Mouse (Mus musculus) Muller cell, postnatal 12 days (primary cell): ENCODE data around the gene Gm10160.

Source experiments
- DNase-seq: peaks from one replicate; pipeline ENCODE4 v3.0.0-alpha.2; 2015; ENCODE audit errors: inconsistent ontology term

The Gm10160 gene

DNA sequence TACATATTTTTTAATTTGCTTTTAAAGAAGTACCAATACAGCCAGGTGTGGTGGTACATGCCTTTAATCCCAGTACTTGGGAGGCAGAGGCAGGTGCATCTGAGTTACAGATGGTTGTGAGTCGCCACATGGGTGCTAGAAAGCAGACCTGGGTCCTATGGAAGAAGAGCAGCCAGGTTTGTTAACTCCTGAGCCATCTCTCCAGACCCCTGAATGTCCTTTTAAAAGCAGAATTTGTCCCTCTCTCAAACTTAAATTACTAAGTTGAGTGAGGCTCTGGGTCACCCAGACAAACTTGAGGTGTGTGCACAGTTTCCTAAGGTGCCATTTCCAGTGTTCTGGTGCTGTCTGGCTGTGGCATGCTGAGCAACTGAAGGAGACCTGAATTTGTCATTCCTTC is at the start of gene Gm10160:
TSS of gene Gm10160 (minus strand) at position 101 of the 400 bp plus-strand sequence.
- no peak for DNase-seq

DNA sequence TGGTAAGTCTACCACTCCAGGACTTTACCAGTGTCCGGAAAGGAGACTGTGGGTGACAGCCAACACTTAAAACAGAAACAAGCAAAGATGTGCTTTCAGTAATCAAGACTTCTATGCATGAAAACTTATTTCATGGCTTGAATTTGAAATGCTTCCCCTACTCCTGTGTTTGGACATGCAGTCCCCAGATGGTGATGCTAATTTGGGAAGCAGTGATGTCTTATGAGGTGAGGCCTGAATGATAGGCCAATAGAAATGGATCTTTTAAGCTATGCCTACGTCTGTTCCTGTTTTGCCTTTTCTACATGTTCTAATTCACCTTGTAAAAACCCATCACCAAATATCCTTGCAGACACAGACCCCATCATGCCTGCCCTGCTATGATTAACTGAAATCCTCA is 49.3 kb upstream of the Gm10160 start:
- no peak for DNase-seq

DNA sequence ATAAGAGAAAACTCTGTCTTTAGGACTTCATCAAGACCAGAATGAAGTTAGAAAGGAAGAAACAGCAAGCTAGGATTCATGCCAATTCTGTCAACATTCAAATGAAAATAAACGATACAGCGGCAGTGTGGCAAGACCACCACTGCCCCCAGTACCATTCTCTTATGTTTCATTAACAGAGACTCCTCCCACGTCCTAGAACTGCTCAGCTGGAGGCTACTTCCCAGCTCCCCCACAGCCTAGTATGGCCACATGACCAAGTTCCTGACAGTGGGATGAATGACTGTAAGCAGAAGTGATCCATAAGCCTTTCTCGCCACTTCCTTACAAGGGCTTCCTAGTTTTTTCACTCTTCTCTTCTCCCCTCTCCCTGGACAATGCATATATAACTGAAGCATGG is 48.5 kb upstream of the Gm10160 start:
- DNase-seq = no peak

DNA sequence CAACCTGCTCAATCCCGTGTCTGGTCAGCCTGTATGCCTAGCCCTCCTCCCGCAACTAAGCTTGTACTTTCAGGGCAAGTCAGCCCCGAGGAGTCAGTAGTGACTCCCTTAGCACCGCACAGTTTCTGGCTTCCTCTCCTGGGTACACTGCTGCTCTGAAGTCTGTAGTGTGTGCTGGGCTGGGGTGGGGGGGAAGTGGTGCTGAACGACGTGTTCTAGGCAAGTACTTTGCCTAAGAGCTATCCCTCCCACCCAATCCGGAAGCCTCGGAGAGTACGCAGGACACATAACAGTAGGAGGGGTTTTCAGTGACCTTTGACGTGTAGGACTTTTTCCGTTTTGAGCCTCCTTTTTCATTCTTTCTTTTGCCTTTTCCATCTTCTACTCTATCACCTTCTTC is 43.8 kb upstream of the Gm10160 start:
- DNase-seq = no peak

DNA sequence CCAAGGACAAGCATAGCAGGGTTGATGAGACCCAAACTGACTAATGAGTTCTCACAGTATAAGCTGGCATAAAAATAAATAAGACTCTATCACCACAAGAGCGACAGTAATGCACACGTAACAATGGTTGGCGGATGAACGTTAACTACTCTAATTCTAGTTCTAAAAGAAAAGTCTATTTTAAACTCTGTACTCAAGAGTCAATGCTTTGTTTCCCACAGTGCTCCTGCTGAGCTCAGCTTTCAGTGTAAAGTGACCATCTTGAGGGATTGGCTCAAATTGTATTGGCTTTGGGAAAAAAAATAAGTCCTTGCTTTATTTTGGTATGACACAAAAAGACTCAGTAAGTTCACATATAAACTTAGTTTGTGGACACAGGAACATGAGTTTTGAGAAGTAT is 29.5 kb upstream of the Gm10160 start:
- peak; percentile 30 for DNase-seq

DNA sequence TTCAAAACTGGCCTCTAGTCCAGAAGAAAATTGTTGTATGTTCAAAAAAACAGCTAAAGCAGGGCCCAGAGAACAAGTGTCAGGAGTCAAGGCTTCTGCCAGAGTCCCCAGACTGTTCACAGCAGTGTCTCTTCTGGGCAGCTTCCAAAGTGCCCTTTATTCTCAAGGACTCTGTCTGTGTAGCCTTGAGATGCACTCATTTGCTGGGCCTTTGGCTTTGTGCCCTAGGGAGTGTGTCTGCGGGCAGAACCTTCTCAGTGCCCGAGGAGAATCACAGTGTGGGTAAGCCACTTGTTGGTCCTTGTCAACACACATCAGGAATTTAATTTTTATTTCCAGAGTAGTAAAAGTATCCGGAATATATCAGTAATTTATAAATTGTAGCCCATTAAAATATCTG is 26.0 kb upstream of the Gm10160 start:
- no peak for DNase-seq

DNA sequence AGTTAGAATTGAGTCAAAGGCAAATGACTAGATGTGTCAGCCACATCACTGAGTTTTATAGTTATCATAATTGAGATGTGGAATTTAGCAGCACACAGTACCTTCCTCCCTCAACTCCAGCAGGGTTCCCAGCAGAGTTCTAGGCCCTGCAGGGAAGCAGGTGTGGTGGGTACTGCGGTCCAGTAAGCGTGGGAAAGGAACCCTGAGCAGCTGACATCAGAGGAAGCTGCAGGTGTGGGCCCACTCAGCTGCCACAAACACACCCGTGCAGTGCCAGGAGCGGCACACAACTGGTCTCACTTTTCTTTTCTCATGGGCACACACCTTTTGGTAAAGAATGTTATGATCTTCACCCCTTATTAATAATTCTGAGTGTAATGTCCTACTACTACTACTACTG is 25.2 kb upstream of the Gm10160 start:
- no peak for DNase-seq

DNA sequence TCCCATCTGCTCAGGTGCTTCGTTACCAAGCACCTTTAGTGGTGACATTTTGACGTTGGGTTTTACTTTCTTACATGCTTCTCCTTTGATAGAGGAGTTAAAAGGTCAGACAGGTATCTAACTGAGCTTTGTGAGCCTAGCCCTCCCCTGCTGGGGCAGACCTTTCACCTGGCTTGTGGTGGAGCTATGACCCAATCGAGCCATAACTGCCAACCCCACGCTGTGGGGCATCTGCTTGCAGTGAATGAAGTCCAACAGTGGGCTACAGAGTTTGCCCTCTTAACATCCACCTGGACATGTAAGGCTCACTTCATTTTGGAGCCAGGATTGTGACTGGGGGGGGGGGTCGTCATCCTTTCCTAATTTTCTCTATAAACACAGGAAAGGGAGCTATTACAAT is 24.7 kb upstream of the Gm10160 start:
- no peak for DNase-seq

DNA sequence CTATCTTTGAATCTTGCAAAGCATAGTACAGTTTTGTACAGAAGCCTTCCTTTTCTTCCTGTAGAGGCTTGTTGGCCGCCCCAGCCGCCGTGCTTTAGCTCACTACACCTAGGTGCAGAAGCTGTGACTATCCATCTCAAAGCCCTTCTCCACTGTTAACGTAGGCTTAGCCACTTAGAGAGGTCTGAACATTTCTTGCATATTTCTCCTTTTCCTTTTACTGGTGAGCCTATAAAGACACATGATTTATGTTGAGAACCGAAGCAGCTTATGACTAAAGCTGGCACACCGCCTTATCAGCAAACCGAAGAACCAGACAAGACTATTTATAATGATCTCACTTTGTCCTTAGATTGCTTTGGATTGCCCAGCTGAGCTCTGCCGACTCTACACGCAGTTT is 19.8 kb upstream of the Gm10160 start:
- DNase-seq = no peak

DNA sequence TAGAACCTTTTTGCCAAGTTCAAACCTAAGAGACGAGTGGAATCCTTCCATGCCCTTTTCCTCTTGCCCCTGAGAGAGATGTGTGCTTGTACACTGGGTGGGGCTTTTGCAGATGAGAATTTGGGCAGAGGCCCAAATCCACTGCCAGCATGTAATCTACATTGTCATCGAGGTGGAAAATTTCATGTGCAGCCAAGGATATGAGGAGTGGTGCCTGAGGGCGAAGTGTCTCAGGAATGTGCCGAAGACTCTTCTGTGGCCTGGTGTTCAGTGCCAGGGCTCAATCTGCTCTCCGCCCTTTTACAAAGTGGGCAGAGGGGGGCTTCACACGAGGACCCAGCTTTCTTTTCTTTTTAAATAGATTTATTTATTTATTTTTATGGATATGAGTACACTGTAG is 19.0 kb upstream of the Gm10160 start:
- peak; percentile 46 for DNase-seq

DNA sequence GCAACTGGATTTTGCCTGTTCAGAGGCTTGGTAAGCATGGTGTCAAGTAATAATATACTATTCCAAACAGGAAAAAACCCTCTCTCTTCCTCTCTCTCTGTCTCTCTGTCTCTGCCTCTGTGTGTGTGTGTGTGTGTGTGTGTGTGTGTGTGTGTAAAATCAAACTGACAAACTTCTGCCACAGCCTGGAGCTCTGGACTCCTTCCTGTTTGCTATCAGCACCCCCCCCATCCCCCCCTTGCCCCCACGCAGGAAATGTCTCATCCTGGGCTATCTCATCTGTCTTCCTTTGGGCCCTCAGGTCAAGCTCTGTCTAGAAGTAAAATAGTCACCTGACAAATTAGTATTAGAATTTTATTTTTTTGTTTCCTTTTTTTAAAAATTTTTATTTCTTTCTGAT is 18.2 kb upstream of the Gm10160 start:
- DNase-seq = no peak

DNA sequence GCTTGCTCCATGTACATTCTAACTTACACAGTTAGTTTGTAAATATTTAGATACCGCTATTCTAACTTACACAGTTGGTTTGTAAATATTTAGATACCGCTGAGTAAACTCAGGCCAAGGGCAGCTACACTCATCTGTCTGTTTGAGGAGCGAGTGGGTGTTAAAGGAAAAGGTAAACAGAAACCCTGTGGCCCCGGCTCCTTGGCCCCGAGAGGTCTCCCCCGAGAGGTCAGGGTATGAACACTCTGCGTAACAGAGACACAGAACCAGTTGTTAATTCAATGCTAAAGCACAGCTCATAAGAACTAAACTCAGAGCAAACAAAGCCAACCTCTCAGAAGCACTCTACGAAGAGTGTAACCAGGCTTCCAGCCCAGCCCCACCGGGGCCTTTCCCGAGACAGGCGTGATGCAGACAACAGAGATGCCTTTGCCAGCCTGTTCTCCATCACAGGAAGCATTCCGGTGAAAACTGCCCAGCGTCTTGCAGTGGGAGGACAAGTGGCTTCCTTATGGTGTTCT is 17.0 kb upstream of the Gm10160 start:
- no peak for DNase-seq

DNA sequence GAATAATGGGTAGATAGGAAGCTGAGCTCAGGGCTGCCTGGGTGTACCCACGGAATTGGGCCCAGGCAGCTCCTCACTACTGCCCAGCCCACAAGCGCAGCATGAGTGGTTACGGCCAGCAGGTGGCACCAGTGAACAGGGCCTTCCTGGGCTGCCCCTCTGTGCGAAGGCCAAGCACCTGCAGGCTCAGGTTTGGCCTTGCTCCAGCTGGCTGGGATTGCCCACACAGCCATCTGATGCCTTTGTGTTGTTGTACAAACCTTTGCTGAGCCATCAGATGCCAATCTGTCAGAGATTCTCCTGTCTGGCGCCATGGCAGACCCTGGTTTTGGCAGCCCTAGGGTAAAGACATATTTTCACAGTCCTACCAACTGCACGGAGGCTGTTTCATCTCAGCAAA is 12.6 kb upstream of the Gm10160 start:
- peak; percentile 81 for DNase-seq

DNA sequence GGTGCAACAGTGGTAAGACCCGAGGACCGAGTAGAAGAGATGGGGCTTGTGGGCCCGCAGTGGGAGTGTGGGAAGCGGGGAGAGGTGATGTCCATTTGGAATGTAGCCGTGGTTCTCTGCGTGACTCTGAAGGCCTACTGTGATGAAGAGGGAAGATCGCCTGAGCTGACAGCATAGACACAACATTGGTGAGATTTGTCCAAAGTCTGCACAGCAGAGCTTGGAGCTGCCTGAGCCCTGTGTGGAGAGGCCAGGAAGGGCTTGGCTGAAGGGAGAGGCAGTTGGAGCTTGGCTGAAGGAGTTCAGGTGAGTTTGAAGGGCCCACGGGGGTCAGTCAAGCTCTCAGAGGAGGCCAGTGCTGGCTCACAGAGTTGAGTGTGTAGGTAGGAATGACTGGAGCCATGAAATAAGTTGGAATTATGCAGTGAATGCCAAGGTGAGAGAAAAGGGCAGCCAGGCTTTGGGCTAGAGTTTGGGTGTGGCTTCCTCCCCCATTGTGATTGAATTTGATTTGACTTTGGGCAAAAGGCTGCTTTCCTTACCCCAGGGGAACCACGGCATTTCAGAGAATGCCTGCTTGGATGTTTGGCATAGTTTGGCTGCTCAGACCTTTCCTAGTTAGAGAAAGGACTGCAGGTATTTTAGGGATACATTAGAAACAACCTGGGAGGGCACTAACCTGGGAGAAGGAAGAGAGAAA is 11.8 kb upstream of the Gm10160 start:
- no peak for DNase-seq

DNA sequence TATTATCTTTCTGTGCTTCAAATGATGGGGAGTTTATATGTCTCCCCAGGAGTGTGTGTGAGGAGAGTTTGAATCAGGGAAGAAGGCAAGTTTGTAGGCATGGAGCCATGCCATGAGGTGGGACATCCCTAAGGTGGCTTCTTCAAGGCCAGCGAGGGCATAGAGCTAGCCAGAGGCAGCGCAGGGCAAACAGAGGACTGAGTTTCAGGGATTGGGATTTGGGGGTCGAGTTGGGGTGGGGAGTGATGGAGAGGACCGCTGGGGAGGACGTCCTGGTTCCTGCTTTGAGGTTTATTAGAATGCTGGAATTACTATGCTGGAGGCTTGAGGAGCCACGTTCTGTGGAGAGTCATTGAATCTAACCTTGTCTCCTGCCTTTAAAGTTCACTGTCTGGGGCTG is 10.3 kb upstream of the Gm10160 start:
- no peak for DNase-seq

DNA sequence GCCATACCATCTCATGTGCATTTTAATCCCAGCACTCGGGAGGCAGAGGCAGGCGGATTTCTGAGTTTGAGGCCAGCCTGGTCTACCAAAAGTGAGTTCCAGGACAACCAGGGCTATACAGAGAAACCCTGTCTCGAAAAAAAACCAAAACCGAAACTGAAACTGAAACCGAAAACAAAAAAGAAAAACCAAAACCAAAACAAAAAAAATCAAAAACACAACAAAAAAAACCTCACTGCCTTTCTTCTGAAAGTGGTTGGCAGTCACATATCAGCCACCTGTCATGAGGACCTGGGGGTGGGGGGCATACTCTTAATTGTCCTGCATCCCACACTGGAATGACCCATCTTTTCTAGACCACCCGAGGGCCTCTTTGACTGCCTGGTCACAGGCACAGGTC is 9.0 kb upstream of the Gm10160 start:
- DNase-seq = no peak

DNA sequence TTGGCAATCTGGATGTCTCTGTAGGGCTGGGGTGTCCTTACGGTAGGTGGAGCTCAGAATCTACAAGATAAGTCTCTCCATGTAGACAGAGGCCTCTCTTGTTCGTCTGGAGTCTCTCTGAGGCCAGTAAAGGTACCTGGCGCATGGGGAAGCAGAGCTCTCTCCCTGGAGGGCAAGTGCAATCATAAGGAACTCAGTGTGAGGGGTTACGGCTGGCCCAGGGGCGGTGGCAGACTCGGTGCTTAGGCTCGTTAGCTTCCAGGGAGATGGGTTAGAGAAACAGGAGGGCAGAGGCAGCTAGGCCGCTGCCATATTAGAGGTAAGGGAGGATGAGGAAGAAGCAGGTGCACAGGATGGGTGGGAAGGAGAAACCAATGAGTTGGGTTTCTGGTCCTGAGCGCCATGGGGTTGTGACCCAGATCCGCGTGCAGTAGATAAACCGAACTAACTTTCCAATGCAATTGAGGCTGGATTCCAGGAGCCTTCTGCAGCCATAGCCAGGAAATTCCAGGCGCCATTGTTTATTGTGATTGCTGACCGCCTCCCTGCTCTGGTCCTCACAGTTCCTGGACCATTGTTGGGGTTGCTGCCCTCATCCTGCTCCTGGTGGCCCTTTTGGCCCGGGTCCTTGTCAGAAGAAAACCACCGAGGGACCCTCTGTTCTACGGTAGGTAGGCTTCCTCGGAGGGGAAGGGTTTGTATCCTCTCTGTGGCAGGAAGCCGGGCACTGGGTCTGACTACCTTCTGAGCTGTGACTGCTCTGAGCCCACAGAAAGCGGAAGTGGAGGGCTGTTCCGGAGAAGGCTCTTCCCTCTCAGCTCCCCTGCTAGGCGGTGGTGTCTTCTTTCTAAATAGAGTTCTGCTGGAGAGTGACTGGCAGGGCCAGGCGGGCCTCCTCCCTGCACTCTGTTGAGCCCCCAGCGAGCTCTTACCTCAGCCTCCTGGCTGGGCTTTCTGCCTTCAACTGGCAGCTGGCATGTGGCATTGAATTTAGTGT is 7.3 kb upstream of the Gm10160 start:
- no peak for DNase-seq

DNA sequence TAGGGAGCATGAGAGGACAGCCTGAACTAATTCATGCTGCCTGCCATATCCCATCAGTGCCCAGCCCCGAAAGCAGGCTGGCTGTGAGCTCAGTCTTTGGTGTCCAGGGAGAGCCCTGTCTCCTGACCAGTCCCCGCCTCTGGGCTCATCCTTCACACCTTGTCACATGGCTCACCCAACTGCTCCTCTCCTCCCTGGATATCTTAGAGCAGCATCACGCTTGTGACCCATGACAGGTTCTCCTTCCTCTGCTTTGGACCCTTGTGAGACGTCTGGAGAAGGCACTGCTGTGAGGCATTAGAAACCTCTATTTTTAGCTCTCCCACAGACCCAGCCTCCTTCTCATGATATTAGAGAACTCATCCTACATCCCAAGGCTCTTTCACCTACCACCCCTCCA is 6.3 kb upstream of the Gm10160 start:
- no peak for DNase-seq

DNA sequence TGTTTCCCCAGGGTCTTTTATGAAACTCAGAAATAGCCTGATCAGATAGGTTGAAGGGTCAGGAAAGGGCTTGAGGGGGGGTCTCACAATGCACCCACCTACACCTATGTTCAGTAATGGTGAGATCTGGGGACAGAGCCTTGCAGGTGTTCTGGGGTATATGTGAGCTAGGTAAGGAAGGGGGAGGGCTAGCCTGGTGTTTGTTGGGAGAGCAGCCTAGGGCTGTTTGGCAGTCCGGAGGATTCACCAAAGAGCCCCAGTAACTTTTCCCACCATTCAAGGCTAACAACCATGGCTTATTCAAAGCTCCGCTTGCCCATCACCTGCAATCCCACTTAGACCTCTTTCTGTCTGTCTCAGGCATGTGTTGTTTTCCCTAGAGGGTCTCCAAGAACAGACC is 5.9 kb upstream of the Gm10160 start:
- no peak for DNase-seq

DNA sequence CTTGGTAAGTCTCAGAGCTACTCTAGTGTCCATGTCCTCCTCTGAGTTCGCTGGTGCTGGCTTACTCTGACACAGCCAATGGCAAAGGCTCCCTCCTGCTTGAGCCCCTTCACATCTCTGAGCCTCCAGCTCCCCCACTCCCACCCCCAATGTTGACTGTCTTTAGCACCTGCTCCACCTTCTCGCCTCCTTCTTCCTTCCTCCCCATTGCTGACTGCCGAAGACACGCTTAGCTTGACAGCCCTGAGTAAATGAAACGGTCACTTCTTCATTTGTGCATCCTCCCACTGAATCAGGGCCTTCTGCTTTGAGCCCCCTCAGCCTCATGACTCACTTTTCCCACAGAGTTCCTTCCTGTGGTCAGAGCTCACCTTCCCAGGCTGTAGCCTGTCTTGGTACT is 5.4 kb upstream of the Gm10160 start:
- no peak for DNase-seq

DNA sequence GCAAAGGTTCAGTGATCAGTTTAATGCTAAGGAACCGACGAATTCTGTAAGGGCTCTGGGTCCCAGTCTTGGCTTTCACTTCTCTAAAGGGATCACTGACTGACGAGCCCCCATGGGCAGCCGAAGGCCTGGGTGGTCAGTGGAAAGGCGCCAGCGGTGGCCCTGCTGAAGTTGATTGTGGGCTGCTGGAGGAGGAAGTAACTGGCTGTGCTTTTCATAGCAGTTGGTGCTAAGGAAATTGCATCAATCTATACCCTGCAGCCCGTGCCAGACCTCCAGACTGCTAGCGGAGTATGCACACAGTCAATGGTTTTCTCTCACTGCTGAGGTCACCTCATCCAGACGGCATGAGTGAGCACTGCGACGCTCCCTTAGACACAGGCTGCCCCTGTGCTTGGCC is 4.5 kb upstream of the Gm10160 start:
- no peak for DNase-seq

DNA sequence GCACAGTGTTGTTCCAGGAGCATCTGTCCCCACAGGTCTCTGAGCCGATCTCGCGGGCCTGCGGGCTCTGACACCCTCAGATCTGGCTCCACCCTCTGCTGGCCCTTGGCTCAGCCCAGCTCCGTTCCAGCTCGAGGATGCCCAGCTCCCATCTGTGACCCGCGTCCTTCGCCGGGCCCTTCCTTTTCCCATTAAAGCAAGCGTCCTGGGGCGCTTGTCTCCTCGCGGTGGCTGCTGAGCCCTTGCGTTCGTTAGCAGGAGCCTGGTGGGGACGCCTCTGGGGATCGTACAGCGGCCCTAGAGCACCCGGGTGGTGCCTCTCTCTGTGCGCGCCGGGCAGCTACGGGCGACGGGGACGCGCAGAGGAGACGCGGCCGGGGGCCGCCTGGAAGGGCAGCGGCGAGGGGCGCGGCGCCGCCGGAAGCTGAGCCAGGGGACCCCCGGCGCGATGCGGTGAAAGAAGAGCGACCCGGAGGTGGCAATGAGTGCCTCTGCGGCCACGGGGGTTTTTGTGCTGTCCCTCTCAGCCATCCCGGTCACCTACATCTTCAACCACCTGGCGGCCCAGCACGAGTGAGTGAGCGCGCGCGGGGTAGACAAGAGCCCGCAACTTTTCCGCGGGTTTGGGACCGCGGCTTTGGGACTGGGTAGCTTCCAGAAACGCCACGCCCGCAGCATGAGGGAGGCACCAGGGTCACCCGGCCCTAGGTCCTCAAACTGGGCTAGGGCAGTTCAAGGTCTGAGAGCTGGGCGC is 3.6 kb upstream of the Gm10160 start, which contains the start of gene Tm6sf1:
TSS of gene Tm6sf1 (plus strand) at position 34 of the 754 bp plus-strand sequence.
- DNase-seq = peak; percentile 49
